Mouse (Mus musculus): ENCODE measurements around the gene Bloc1s1.

The Bloc1s1 gene

GRCm38 (mm10) chr10:128931441-128931840, 7.6 kb upstream of the Bloc1s1 start:
- DNase-seq (ENCODE audit: low read depth) = no peak

- DNase-seq (ENCODE audit: low read depth) = no peak
These were observed 6.0 kb upstream of the Bloc1s1 start for GRCm38 (mm10) chr10:128929638-128930378.

- DNase-seq (ENCODE audit: low read depth) = no peak
These were observed 4.5 kb upstream of the Bloc1s1 start for GRCm38 (mm10) chr10:128928356-128928755.

- DNase-seq (ENCODE audit: low read depth) = peak; percentile 91
These were observed 683 bp downstream of the Bloc1s1 start for GRCm38 (mm10) chr10:128923013-128923691.

GRCm38 (mm10) chr10:128922822-128923012, 1.1 kb downstream of the Bloc1s1 start, which contains the start of gene Rdh5:
TSS of gene Rdh5 (minus strand) at chr10:128922888.
- DNase-seq (ENCODE audit: low read depth) = no peak

GRCm38 (mm10) chr10:128921883-128922821, 1.7 kb downstream of the Bloc1s1 start:
- DNase-seq (ENCODE audit: low read depth) = no peak

GRCm38 (mm10) chr10:128921251-128921650, 2.6 kb downstream of the Bloc1s1 start:
- DNase-seq (ENCODE audit: low read depth) = no peak

GRCm38 (mm10) chr10:128920736-128921161, 3.1 kb downstream of the Bloc1s1 start:
- no peak for DNase-seq (ENCODE audit: low read depth)

- DNase-seq (ENCODE audit: low read depth) = no peak
These were observed 3.9 kb downstream of the Bloc1s1 start for GRCm38 (mm10) chr10:128919966-128920365.

- DNase-seq (ENCODE audit: low read depth) = no peak
These were observed 4.6 kb downstream of the Bloc1s1 start for GRCm38 (mm10) chr10:128919203-128919631.

GRCm38 (mm10) chr10:128918246-128918645, 5.6 kb downstream of the Bloc1s1 start:
- no peak for DNase-seq (ENCODE audit: low read depth)

GRCm38 (mm10) chr10:128917400-128917799, 6.4 kb downstream of the Bloc1s1 start:
- DNase-seq (ENCODE audit: low read depth) = no peak

GRCm38 (mm10) chr10:128916665-128917064, 7.2 kb downstream of the Bloc1s1 start:
- no peak for DNase-seq (ENCODE audit: low read depth)

- DNase-seq (ENCODE audit: low read depth) = no peak
These were observed 8.3 kb downstream of the Bloc1s1 start for GRCm38 (mm10) chr10:128915550-128915949.

GRCm38 (mm10) chr10:128913696-128914095, 10.1 kb downstream of the Bloc1s1 start:
- no peak for DNase-seq (ENCODE audit: low read depth)

- peak; percentile 90 for DNase-seq (ENCODE audit: low read depth)
These were observed 10.6 kb downstream of the Bloc1s1 start for GRCm38 (mm10) chr10:128913219-128913618.

GRCm38 (mm10) chr10:128912791-128913190, 11.0 kb downstream of the Bloc1s1 start:
- DNase-seq (ENCODE audit: low read depth) = no peak

- no peak for DNase-seq (ENCODE audit: low read depth)
These were observed 11.6 kb downstream of the Bloc1s1 start for GRCm38 (mm10) chr10:128912268-128912667.

- no peak for DNase-seq (ENCODE audit: low read depth)
These were observed 12.4 kb downstream of the Bloc1s1 start for GRCm38 (mm10) chr10:128911430-128911829.

GRCm38 (mm10) chr10:128910066-128910841, 13.6 kb downstream of the Bloc1s1 start:
- no peak for DNase-seq (ENCODE audit: low read depth)

GRCm38 (mm10) chr10:128909567-128910028, 14.2 kb downstream of the Bloc1s1 start:
- no peak for DNase-seq (ENCODE audit: low read depth)

Measured in naive thymus-derived CD4-positive, alpha-beta T cell, adult 2 months (primary cell).